Mouse (Mus musculus) left cerebral cortex, adult 2 months (tissue): ENCODE measurements around the gene Gspt1. TPM values are rescaled to one million over a fixed set of nuclear protein-coding genes. Genes with fewer than 3 reads are reported as not detected.
A peak's percentile ranks its signal among the peaks of the same experiment; 100 is the strongest.

Experiments used
- DNase-seq, 2 experiments: peaks; one replicate each; pipeline ENCODE4 v3.0.0; 2021 to 2022; ENCODE audit warnings: low spot score in 2 of 2, mixed read lengths in 1 of 2; ENCODE audit errors: extremely low spot score in 1 of 2
- H3K27ac ChIP-seq: fragments of 200-600 bp; 2 replicates; pipeline ENCODE4 v1.8.1; 2022
- H3K4me3 ChIP-seq: fragments of 200-600 bp; 2 replicates; pipeline ENCODE4 v1.8.1; 2022
- CTCF ChIP-seq: fragments of 200-600 bp; IDR thresholded peaks from 2 replicates; pipeline ENCODE4 v1.8.1; 2022; ENCODE audit warnings: antibody characterized with exemption, mild to moderate bottlenecking, moderate library complexity
- intact Hi-C: fragments of 180-260 bp; cut with DNase I; formaldehyde crosslinking; loops from one replicate; pipeline ENCODE4 v1.15.1; 2025
- total RNA-seq, 2 experiments: library from RNA; stranded (reverse); gene quantifications; 2 replicates each; pipeline ENCODE4 v1.2.3; 2021

Gene Gspt1
- total RNA-seq, 2 experiments from 2014 or later, result 79.7 to 85.5 TPM

- no peak for DNase-seq
- intact Hi-C loops, result no loop called here
- Histone ChIP-seq H3K4me3 (no peak overlapping the region), H3K27ac (no peak overlapping the region)
- no peak for TF ChIP-seq CTCF
Measured at GRCm38 (mm10) chr16:11269808-11270207, 15.7 kb upstream of the Gspt1 start.

- no peak for DNase-seq
- Histone ChIP-seq H3K27ac (no peak overlapping the region), H3K4me3 (no peak overlapping the region)
- no peak for TF ChIP-seq CTCF
- intact Hi-C loops, result no loop called here
Measured at GRCm38 (mm10) chr16:11266556-11266955, 12.4 kb upstream of the Gspt1 start.

GRCm38 (mm10) chr16:11263266-11263665 lies 9.1 kb upstream of the Gspt1 start:
- Histone ChIP-seq H3K4me3 (no peak overlapping the region), H3K27ac (no peak overlapping the region)
- DNase-seq, result no peak
- intact Hi-C loops, result no loop called here
- no peak for TF ChIP-seq CTCF

- Histone ChIP-seq H3K27ac (peak overlapping the region; percentile 98), H3K4me3 (peak overlapping the region; percentile 97)
- intact Hi-C loops, result loop anchor here (1.0 to 5.0 kb wide), 3 partner anchors 52 to 163 kb away; partner anchors contain the start of gene Rsl1d1
- DNase-seq, result no peak
- TF ChIP-seq CTCF, result no peak
Measured at GRCm38 (mm10) chr16:11254723-11255164, 619 bp upstream of the Gspt1 start.

GRCm38 (mm10) chr16:11253065-11253831 lies 877 bp downstream of the Gspt1 start:
- H3K27ac ChIP-seq, result peak overlapping the region; percentile 91
- DNase-seq, result peak in 1 of 2 experiments; percentile 35
- TF ChIP-seq CTCF, result no peak
- intact Hi-C loops, result loop anchor here (5.0 kb wide), 1 partner anchor 164 kb away; no protein-coding TSS in a partner anchor
- peak overlapping the region; percentile 97 for H3K4me3 ChIP-seq

GRCm38 (mm10) chr16:11247791-11248190 lies 6.3 kb downstream of the Gspt1 start:
- Histone ChIP-seq H3K4me3 (no peak overlapping the region), H3K27ac (no peak overlapping the region)
- DNase-seq, result no peak
- intact Hi-C loops, result no loop called here
- TF ChIP-seq CTCF, result no peak

GRCm38 (mm10) chr16:11245767-11246166 lies 8.4 kb downstream of the Gspt1 start:
- Histone ChIP-seq H3K4me3 (no peak overlapping the region), H3K27ac (no peak overlapping the region)
- no peak for TF ChIP-seq CTCF
- DNase-seq, result no peak
- intact Hi-C loops, result no loop called here

- intact Hi-C loops, result no loop called here
- no peak overlapping the region for H3K4me3 ChIP-seq
- TF ChIP-seq CTCF, result no peak
- no peak for DNase-seq
- no peak overlapping the region for H3K27ac ChIP-seq
Measured at GRCm38 (mm10) chr16:11242401-11242800, 11.7 kb downstream of the Gspt1 start.

GRCm38 (mm10) chr16:11217801-11218200 lies 36.3 kb downstream of the Gspt1 start:
- DNase-seq, result no peak
- Histone ChIP-seq H3K4me3 (no peak overlapping the region), H3K27ac (no peak overlapping the region)
- intact Hi-C loops, result no loop called here
- no peak for TF ChIP-seq CTCF

GRCm38 (mm10) chr16:11203600-11204390 lies 50.3 kb downstream of the Gspt1 start:
- TF ChIP-seq CTCF, result no peak
- Histone ChIP-seq H3K27ac (peak overlapping the region; percentile 51; the same call in 1 of the 2 replicates), H3K4me3 (peak overlapping the region; percentile 65)
- intact Hi-C loops, result loop anchor here (1.0 to 2.0 kb wide), 3 partner anchors 27 to 119 kb away; partner anchors contain the start of genes Gspt1, Snx29 and Zc3h7a
- DNase-seq, result no peak

- peak; percentile 87 to 89 for DNase-seq
- intact Hi-C loops, result loop anchor here (1.0 to 2.0 kb wide), 3 partner anchors 27 to 119 kb away; partner anchors contain the start of genes Gspt1, Snx29 and Zc3h7a
- Histone ChIP-seq H3K27ac (peak within 1 kb of the TSS; percentile 90), H3K4me3 (peak within 1 kb of the TSS; percentile 65)
- no peak for TF ChIP-seq CTCF
Measured at GRCm38 (mm10) chr16:11202571-11203554, 51.3 kb downstream of the Gspt1 start, which contains the start of gene Rsl1d1. TSS of gene Rsl1d1 (minus strand) at chr16:11203331.
